Mouse (Mus musculus) liver, postnatal 0 days (tissue): Measurements from ENCODE around the gene Ccdc63. TPM values are rescaled to one million over a fixed set of nuclear protein-coding genes. Genes with fewer than 3 reads are reported as not detected.

Source experiments
- ATAC-seq: fragments of 200-750 bp; cut with Nextera tagmentation; 2 replicates; pipeline ENCODE4 v1.8.0; 2017; ENCODE audit warnings: mild to moderate bottlenecking, moderate library complexity
- DNase-seq: peaks from one replicate; pipeline ENCODE4 v3.0.0-alpha.2; 2016
- H3K27ac ChIP-seq: fragments of 300-500 bp; sonication (generic); 2 replicates; pipeline ENCODE4 v1.5.1; 2014; ENCODE audit warnings: antibody characterized with exemption, moderate library complexity, mild to moderate bottlenecking, low read depth
- H3K27me3 ChIP-seq: fragments of 300-500 bp; sonication (generic); 2 replicates; pipeline ENCODE4 v1.6.1; 2014; ENCODE audit warnings: low read length, control low read depth, mixed read lengths; ENCODE audit not compliant: insufficient read depth
- H3K36me3 ChIP-seq: fragments of 300-500 bp; sonication (generic); replicated peaks from 2 replicates; pipeline ENCODE4 v1.6.1; 2014; ENCODE audit warnings: mild to moderate bottlenecking, control low read depth, low read length, moderate library complexity, mixed read lengths; ENCODE audit not compliant: insufficient read depth
- H3K4me1 ChIP-seq: fragments of 300-500 bp; sonication (generic); 2 replicates; pipeline ENCODE4 v1.6.1; 2014; ENCODE audit warnings: antibody characterized with exemption, mild to moderate bottlenecking, control low read depth; ENCODE audit not compliant: insufficient read depth
- H3K4me2 ChIP-seq: fragments of 300-500 bp; sonication (generic); 2 replicates; pipeline ENCODE4 v1.6.1; 2014; ENCODE audit warnings: low read depth, mild to moderate bottlenecking, low read length, moderate library complexity, mixed read lengths
- H3K4me3 ChIP-seq: fragments of 300-500 bp; sonication (generic); 2 replicates; pipeline ENCODE4 v1.5.1; 2014; ENCODE audit warnings: low read depth, low read length
- H3K9ac ChIP-seq: fragments of 300-500 bp; sonication (generic); replicated peaks from 2 replicates; pipeline ENCODE4 v1.6.1; 2014; ENCODE audit warnings: mild to moderate bottlenecking, moderate library complexity
- H3K9me3 ChIP-seq: fragments of 300-500 bp; sonication (generic); 2 replicates; pipeline ENCODE4 v1.6.1; 2016; ENCODE audit warnings: mild to moderate bottlenecking, control low read depth, low read length, mixed read lengths
- CTCF ChIP-seq: sonication (generic); IDR thresholded peaks from 2 replicates; pipeline ENCODE4 v1.5.1; 2016; ENCODE audit warnings: antibody characterized with exemption, low read depth
- EP300 ChIP-seq: IDR thresholded peaks from 2 replicates; pipeline ENCODE4 v1.6.1; 2016; ENCODE audit warnings: antibody characterized with exemption, low read depth, mild to moderate bottlenecking
- WGBS: fragments of 180-500 bp; shearing (Covaris S2); extraction: QIAGEN DNeasy Blood & Tissue Kit; methylation state at CpG from one replicate; pipeline ENCODE4 v1.1.7; 2014; ENCODE audit not compliant: insufficient replicate concordance; 5-methylcytosine and 5-hydroxymethylcytosine counted together
- polyA plus RNA-seq: library from polyadenylated mRNA; unstranded; fragments of >200 nt; fragmentation: Nextera tagmentation; extraction: Ambion mirVana; gene quantifications from 2 replicates; pipeline ENCODE4 v1.2.1, GENCODE M21; 2015

The Ccdc63 gene
- polyA plus RNA-seq, 1 experiment from 2014 or later, result 0.13 TPM

DNA sequence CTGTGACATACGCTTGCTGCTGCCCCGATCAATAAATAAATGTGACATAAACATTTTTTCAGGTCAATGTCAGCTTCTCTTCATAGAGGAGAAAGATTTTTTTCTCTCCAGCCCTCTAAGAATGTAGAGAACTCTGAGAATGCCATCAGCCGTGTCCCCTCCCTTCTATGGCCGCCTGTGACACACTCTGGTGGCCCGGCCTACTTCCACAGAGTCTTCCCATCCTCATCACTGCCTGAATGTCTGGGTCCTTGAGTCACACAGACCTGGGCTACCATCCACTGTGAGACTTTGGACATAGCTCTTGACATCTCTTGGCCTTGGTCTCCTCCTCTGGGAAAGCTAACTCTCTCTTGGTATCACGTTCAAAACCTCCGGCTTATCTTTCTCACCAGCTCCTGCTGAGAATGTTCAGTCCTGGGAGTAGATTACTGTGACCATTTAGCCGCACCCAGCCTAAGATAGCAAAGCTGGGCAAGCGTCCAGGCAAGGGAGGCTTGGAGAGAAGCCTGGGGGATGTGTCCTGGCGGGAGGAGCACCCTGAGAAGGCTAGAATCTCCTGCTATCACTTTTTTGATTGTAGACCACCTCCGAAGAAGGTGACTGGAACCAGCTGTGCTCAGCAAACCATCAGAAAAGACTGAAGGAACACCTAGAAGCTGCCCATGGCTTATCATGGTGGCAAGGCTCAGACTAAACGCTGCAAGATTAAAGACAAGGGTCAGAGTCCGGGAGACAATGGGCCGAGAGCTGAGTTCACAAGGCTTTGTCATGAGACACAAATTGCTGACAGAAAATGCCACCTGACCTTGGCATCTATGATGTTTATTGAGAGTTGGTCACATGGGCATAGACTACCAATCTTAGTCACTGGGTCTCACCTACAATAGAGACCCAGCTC is 3.9 kb downstream of the Ccdc63 start:
- peaks cover 24% of the 10 kb centered on the region for H3K4me1 ChIP-seq
- TF ChIP-seq CTCF, result no peak
- TF ChIP-seq EP300, result peak; percentile 88
- H3K27me3 ChIP-seq, result no peaks in the 10 kb centered on the region
- WGBS, result 48% methylated on average over 14 of the region's 14 CpGs
- no peak overlapping the region for H3K9ac ChIP-seq
- no peak overlapping the region for H3K27ac ChIP-seq
- H3K36me3 ChIP-seq, result no peaks in the 10 kb centered on the region
- no peak overlapping the region for H3K4me3 ChIP-seq
- ATAC-seq (peak; percentile 46), DNase-seq (peak; percentile 65)
- no peaks in the 10 kb centered on the region for H3K9me3 ChIP-seq
- H3K4me2 ChIP-seq, result no peak overlapping the region; the same call in 1 of the 2 replicates

DNA sequence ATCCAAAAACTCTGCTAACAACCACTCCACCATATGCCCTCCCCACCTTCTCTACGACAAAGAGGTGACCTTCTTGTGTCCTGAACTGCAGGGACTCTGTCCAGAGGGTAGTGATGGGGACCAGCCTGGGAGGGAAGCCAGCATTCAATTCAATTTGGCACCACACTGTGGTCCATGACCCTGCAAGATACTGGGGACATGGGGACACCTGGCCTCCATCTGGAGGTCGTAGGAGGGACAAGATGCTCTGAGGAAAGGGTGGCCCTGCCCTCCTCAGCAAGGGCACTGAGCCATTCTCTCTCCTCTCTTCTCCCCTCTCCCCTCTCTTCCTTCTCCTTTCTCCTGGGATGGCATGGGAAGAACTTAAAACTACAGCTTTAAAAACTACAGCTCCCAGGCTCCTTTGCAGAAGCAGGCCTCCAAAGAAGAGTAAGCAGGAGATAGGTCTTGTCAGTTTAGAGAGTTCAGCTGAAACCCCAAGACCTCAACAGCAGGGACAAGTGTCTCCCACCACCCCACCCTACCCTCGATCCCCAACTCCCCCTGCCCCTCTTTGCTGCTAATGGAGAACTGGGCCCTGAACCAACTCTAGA is 5.2 kb downstream of the Ccdc63 start:
- 72% methylated on average over 3 of the region's 3 CpGs for WGBS
- no peak overlapping the region for H3K4me3 ChIP-seq
- no peak overlapping the region for H3K4me2 ChIP-seq
- peaks cover 30% of the 10 kb centered on the region for H3K4me1 ChIP-seq
- no peak for TF ChIP-seq CTCF
- TF ChIP-seq EP300, result no peak
- H3K9ac ChIP-seq, result no peak overlapping the region
- H3K27ac ChIP-seq, result no peak overlapping the region
- no peaks in the 10 kb centered on the region for H3K36me3 ChIP-seq
- no peak for ATAC-seq
- H3K9me3 ChIP-seq, result no peaks in the 10 kb centered on the region
- DNase-seq, result no peak
- H3K27me3 ChIP-seq, result no peaks in the 10 kb centered on the region

DNA sequence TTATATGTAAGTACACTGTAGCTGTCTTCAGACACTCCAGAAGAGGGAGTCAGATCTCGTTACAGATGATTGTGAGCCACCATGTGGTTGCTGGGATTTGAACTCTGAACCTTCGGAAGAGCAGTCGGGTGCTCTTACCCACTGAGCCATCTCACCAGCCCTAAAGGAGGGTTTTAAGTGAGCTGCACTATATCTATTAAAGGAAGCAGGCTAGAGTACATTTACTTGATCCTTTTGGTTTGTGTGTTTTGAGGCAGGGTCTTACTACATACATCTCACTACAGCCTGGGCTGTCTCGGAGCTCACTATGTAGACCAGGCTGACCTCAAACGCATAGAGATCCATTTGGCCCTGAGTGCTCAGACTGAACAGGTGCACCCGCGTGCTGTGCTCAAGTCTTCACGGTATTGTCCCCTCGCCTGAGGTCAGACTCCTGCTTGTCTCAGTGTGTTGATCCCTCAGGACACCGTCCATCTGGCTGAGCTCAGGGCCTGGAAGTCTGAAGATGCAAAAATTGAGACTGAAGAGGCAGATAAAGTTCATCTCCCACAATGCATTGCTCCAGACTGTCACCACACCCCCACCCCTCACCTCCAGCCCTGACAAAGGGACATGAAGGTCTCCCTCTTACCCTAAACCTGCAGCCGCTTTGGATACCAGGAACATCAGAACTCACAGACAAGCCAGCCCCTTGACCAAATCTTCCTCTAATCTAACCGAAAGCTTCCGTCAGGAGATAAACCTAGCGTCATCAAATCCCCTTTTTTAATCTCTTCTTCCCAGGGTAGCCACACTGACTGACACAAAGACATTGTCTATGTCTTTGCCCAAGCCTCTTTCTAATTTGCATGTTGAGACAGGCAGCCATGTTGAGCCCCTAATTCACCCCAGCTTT is 6.0 kb downstream of the Ccdc63 start:
- H3K4me2 ChIP-seq, result no peak overlapping the region
- no peak for DNase-seq
- ATAC-seq, result no peak
- H3K27ac ChIP-seq, result no peak overlapping the region
- TF ChIP-seq CTCF, result no peak
- no peak for TF ChIP-seq EP300
- WGBS, result 79% methylated on average over 14 of the region's 14 CpGs
- H3K4me3 ChIP-seq, result no peak overlapping the region
- H3K4me1 ChIP-seq, result peaks cover 32% of the 10 kb centered on the region
- H3K9me3 ChIP-seq, result no peaks in the 10 kb centered on the region
- H3K27me3 ChIP-seq, result no peaks in the 10 kb centered on the region
- no peaks in the 10 kb centered on the region for H3K36me3 ChIP-seq
- H3K9ac ChIP-seq, result no peak overlapping the region

DNA sequence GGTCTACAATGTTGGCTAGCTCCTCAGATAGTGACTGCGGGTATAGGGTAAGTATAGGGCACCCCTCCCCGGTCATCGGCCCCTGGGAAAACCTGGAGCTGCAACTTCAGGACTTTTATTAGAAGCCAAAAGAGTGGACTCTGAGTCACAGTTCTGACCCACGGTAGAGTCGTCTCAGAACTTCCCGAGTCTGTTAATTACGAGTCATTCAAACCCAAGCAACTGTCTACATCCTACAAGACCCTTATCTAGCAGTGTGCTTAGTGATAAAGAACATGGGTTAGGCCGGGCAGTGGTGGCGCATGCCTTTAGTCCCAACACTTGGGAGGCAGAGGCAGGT is 7.6 kb downstream of the Ccdc63 start:
- H3K9me3 ChIP-seq, result no peaks in the 10 kb centered on the region
- H3K4me3 ChIP-seq, result no peak overlapping the region
- H3K27me3 ChIP-seq, result no peaks in the 10 kb centered on the region
- no peak for DNase-seq
- ATAC-seq, result no peak
- no peak overlapping the region for H3K27ac ChIP-seq
- H3K4me2 ChIP-seq, result no peak overlapping the region
- no peaks in the 10 kb centered on the region for H3K36me3 ChIP-seq
- peaks cover 32% of the 10 kb centered on the region for H3K4me1 ChIP-seq
- TF ChIP-seq EP300, result no peak
- TF ChIP-seq CTCF, result no peak
- no peak overlapping the region for H3K9ac ChIP-seq
- WGBS, result 64% methylated on average over 9 of the region's 9 CpGs

DNA sequence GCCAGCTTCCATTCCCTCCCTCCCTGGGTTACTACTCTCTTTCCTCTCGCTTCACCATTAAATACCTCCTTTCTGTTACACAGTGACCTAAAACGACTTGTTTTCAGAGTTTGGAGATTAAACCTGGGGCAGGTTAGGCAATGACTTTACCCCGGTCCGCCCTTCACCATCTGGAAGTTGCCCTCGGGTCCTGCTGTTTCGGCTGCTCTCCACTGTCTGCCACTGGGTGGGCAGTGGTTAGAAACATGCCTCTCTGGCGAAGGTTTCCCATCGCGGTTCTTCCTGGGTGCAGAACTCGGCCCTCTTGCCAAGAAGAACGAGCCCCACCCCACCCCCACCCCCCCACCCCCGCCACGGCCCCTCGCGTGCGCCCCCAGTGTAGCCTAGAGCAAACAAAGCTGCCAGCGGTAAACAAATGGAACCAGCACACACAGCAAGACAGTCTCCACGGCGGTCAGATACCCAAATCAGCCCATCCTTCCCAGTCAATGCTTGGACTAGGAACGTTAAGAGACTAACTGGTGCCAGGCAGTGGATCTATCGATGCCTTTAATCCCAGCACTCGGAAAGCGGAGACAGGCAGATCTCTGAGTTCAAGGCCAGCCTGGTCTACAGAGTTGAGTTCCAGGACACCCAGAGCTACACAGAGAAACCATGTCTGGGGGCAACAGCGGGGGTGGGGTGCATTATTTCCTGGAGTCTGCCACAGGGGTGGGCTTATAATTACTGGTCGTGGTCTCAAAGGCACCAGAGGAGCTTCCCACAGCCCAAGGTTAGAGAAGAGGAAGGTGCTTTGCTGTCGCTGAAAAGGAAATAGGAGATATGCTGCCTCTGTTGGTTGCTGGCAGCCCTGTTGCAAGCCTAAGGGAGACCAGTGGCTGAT is 8.2 kb downstream of the Ccdc63 start:
- no peaks in the 10 kb centered on the region for H3K27me3 ChIP-seq
- H3K27ac ChIP-seq, result no peak overlapping the region
- H3K9ac ChIP-seq, result peak overlapping the region; percentile 56
- WGBS, result 10% methylated on average over 26 of the region's 26 CpGs
- peaks cover 32% of the 10 kb centered on the region for H3K4me1 ChIP-seq
- peak overlapping the region; percentile 89 for H3K4me2 ChIP-seq
- ATAC-seq (peak; percentile 54), DNase-seq (peak; percentile 39)
- no peaks in the 10 kb centered on the region for H3K9me3 ChIP-seq
- peak overlapping the region; percentile 52 for H3K4me3 ChIP-seq
- H3K36me3 ChIP-seq, result no peaks in the 10 kb centered on the region
- no peak for TF ChIP-seq EP300
- TF ChIP-seq CTCF, result no peak
